Mouse (Mus musculus) testis, adult 2 months (tissue): ENCODE data around the gene Nrg4. TPM values are rescaled to one million over a fixed set of nuclear protein-coding genes. Genes with fewer than 3 reads are reported as not detected.

Experiments used
- H3K27ac ChIP-seq: fragments of 200-500 bp; 2 replicates; pipeline ENCODE4 v1.5.1; 2012; ENCODE audit warnings: low read depth, low read length; ENCODE audit not compliant: control insufficient read depth, insufficient read depth
- H3K27me3 ChIP-seq: fragments of 200-500 bp; 2 replicates; pipeline ENCODE4 v1.6.1; 2012; ENCODE audit warnings: mild to moderate bottlenecking, low read length, moderate library complexity; ENCODE audit not compliant: control insufficient read depth, insufficient read depth
- H3K36me3 ChIP-seq: fragments of 200-500 bp; 2 replicates; pipeline ENCODE4 v1.6.1; 2012; ENCODE audit warnings: mild to moderate bottlenecking, low read length; ENCODE audit not compliant: control insufficient read depth, insufficient read depth
- H3K4me1 ChIP-seq: fragments of 200-500 bp; 2 replicates; pipeline ENCODE4 v1.6.1; 2012; ENCODE audit warnings: low read length; ENCODE audit not compliant: control insufficient read depth, insufficient read depth
- H3K4me3 ChIP-seq: fragments of 200-500 bp; 2 replicates; pipeline ENCODE4 v1.5.1; 2012; ENCODE audit warnings: low read depth, mild to moderate bottlenecking, low read length, moderate library complexity, mixed read lengths; ENCODE audit not compliant: control insufficient read depth
- CTCF ChIP-seq: fragments of 200-500 bp; IDR thresholded peaks from 2 replicates; pipeline ENCODE4 v1.5.1; 2012; ENCODE audit warnings: low read depth, mild to moderate bottlenecking, inconsistent platforms, low read length, moderate library complexity; ENCODE audit not compliant: control insufficient read depth, insufficient read depth, insufficient replicate concordance
- POLR2A ChIP-seq: fragments of 200-500 bp; IDR thresholded peaks from 2 replicates; pipeline ENCODE4 v1.6.1; 2012; ENCODE audit warnings: low read depth, mild to moderate bottlenecking, inconsistent platforms, low read length, moderate library complexity; ENCODE audit not compliant: control insufficient read depth
- polyA plus RNA-seq: library from polyadenylated mRNA; depleted of rRNA; stranded (reverse); fragments of >200 nt; gene quantifications from 2 replicates; pipeline ENCODE4 v1.2.3, GENCODE M21; 2012; rRNA removed

Gene Nrg4
- polyA plus RNA-seq, result 0.70 and 0.85 TPM in 2 replicates

- no peaks in the 10 kb centered on the region for H3K27me3 ChIP-seq
- H3K4me1 ChIP-seq, result peaks cover 2% of the 10 kb centered on the region
- H3K4me3 ChIP-seq, result peak within 1 kb of the TSS; percentile 79
- no peak within 1 kb of the TSS for H3K27ac ChIP-seq
- H3K36me3 ChIP-seq, result no peaks in the 10 kb centered on the region
- TF ChIP-seq POLR2A, result no peak
- no peak for TF ChIP-seq CTCF
Measured at GRCm38 (mm10) chr9:55326515-55327233, at the start of gene Nrg4, which contains the start of gene Tmem266. TSS of gene Nrg4 (minus strand) at chr9:55326844. TSS of gene Tmem266 (plus strand) at chr9:55326913.

DNA sequence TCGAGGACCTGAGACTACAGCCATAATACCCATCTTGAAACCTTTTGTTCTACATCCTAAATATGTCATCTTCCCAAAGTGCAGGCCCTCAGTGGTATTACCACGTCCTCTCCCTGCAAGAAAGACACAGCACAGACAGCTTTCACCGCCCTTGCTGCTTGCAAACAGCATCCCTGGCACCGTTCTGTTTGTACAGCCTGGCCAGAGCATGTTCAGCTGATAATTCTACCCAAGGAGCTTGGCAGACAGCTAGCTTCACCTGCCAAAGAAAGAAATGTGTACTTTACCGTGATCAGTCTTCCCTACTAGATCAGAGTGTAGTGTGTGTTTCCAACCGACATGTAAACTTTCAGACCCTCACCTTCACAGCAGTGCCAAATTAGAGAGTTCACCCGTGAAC is 45.3 kb upstream of the Nrg4 start:
- H3K27me3 ChIP-seq, result no peaks in the 10 kb centered on the region
- H3K36me3 ChIP-seq, result no peaks in the 10 kb centered on the region
- no peak overlapping the region for H3K27ac ChIP-seq
- H3K4me3 ChIP-seq, result no peak overlapping the region
- TF ChIP-seq POLR2A (no peak), CTCF (no peak)
- H3K4me1 ChIP-seq, result no peaks in the 10 kb centered on the region

- no peak overlapping the region for H3K27ac ChIP-seq
- no peaks in the 10 kb centered on the region for H3K4me1 ChIP-seq
- no peak overlapping the region for H3K4me3 ChIP-seq
- no peaks in the 10 kb centered on the region for H3K27me3 ChIP-seq
- no peaks in the 10 kb centered on the region for H3K36me3 ChIP-seq
- TF ChIP-seq CTCF (no peak), POLR2A (no peak)
Measured at GRCm38 (mm10) chr9:55368011-55368410, 41.4 kb upstream of the Nrg4 start.

- TF ChIP-seq CTCF (no peak), POLR2A (no peak)
- no peak overlapping the region for H3K4me3 ChIP-seq
- H3K4me1 ChIP-seq, result no peaks in the 10 kb centered on the region
- no peaks in the 10 kb centered on the region for H3K27me3 ChIP-seq
- H3K27ac ChIP-seq, result no peak overlapping the region
- H3K36me3 ChIP-seq, result no peaks in the 10 kb centered on the region
Measured at GRCm38 (mm10) chr9:55363707-55364106, 37.1 kb upstream of the Nrg4 start.

DNA sequence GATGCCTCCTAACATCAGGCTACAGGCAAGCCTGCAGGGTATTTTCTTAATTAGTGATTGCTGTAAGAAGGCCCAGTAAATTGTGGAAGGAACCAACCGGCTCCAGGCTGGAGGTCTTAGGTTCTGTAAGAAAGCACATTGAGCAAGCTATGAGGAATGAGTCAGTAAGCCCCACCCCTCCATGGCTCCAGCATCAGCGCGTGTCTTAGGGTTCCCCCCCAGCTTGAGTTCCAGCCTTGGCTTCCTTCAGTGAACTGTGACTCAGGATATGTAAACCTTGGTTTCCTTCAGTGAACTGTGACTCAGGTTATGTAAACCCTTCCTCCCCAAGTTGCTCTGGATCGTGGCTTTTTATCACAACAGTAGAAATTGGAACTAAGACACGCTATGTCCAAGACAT is 35.3 kb upstream of the Nrg4 start:
- H3K27ac ChIP-seq, result no peak overlapping the region
- no peak overlapping the region for H3K4me3 ChIP-seq
- TF ChIP-seq POLR2A, result no peak
- no peak for TF ChIP-seq CTCF
- H3K4me1 ChIP-seq, result no peaks in the 10 kb centered on the region
- no peaks in the 10 kb centered on the region for H3K27me3 ChIP-seq
- no peaks in the 10 kb centered on the region for H3K36me3 ChIP-seq

- H3K4me3 ChIP-seq, result no peak overlapping the region
- no peak overlapping the region for H3K27ac ChIP-seq
- H3K36me3 ChIP-seq, result no peaks in the 10 kb centered on the region
- TF ChIP-seq CTCF, result no peak
- no peak for TF ChIP-seq POLR2A
- no peaks in the 10 kb centered on the region for H3K4me1 ChIP-seq
- H3K27me3 ChIP-seq, result no peaks in the 10 kb centered on the region
Measured at GRCm38 (mm10) chr9:55360861-55361260, 34.2 kb upstream of the Nrg4 start.

GRCm38 (mm10) chr9:55360372-55360771 is 33.7 kb upstream of the Nrg4 start:
- no peaks in the 10 kb centered on the region for H3K27me3 ChIP-seq
- no peak overlapping the region for H3K4me3 ChIP-seq
- no peak overlapping the region for H3K27ac ChIP-seq
- TF ChIP-seq CTCF, result no peak
- no peaks in the 10 kb centered on the region for H3K36me3 ChIP-seq
- no peaks in the 10 kb centered on the region for H3K4me1 ChIP-seq

DNA sequence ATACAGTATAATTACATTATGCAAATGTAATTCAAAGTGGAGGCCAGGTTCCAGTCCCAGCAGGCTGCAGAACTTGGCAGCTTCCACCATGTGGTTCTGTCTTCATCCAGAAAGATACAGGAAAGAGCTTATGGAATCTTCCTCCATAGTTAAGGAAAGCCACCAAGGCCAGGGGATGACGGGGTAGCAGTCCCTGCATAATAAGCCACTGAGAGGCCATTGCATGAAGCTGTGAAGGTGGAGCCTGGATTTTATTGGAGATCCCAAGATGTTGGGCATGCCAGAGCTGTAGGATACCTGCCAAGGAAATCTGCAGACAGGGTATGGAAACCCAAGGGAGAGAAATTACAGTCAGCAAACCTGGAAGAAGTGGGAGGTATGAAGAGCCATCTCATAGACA is 30.5 kb upstream of the Nrg4 start:
- H3K36me3 ChIP-seq, result no peaks in the 10 kb centered on the region
- H3K4me3 ChIP-seq, result no peak overlapping the region
- H3K4me1 ChIP-seq, result no peaks in the 10 kb centered on the region
- no peaks in the 10 kb centered on the region for H3K27me3 ChIP-seq
- no peak for TF ChIP-seq CTCF
- TF ChIP-seq POLR2A, result no peak
- H3K27ac ChIP-seq, result no peak overlapping the region
